Mouse (Mus musculus) cerebellum, adult 2 months (tissue): ENCODE measurements around the gene Snapc2.

Experiments
- CTCF ChIP-seq: fragments of 200-500 bp; IDR thresholded peaks from 2 replicates; pipeline ENCODE4 v1.5.1; 2011; ENCODE audit warnings: low read depth, mild to moderate bottlenecking, control low read depth, low read length, moderate library complexity, borderline replicate concordance; ENCODE audit not compliant: insufficient read depth
- POLR2A ChIP-seq: fragments of 200-500 bp; IDR thresholded peaks from 2 replicates; pipeline ENCODE4 v1.6.1; 2011; ENCODE audit warnings: low read length, control low read depth, borderline replicate concordance; ENCODE audit not compliant: insufficient read depth

DNA sequence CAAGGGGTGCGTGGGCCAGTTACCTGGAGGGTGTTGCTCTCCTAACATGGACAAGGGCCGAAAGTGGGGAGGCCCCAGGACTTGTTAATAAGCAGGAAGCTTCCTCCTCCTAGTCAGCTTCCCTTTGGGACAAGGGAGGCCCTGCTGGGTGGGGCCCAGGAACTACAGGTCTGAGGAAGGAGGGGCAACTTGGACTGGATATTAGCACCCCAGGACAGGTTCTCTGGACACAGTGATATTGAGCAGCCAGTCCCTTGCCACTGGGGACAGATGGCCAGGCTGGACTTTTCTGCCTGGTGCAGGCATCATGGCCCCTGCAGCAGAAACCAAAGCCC lies 45.9 kb upstream of the Snapc2 start:
- TF ChIP-seq POLR2A: no peak
- TF ChIP-seq CTCF: no peak
